Comparison of ENCODE assay signal across 27 mouse cellular contexts in genomic region chr4:43828806-43829205, GRCm38 (mm10). TPM values are rescaled to one million over a fixed set of nuclear protein-coding genes. Genes with fewer than 3 reads are reported as not detected.
DNase-seq lines count a peak whose midpoint lies in the region; ATAC-seq and TF ChIP-seq lines count a peak whose summit lies in the region.
"Had no signal": no experiment of that assay in that cellular context is flagged by ENCODE, and none has a peak within 500 bp of the region (broad histone marks: within the 10 kb centered on the region; RNA-seq: fewer than 3 reads in every experiment).

No protein-coding gene starts in this region.

- ATAC-seq in forebrain, embryonic 11.5 days (replicated peaks; ENCODE audit: low FRiP score): no peak
- no peak for ATAC-seq in forebrain, embryonic 13.5 days
- ATAC-seq in intestine, embryonic 14.5 days (replicated peaks; ENCODE audit: low FRiP score, low TSS enrichment, low read depth): no peak
- no peak for ATAC-seq in intestine, embryonic 16.5 days
- ATAC-seq in liver, postnatal 0 days: no peak
- ATAC-seq in liver, embryonic 12.5 days: no peak
- ATAC-seq in midbrain, embryonic 11.5 days (ENCODE audit: low FRiP score): no peak
- ATAC-seq in midbrain, embryonic 15.5 days (replicated peaks): no peak
- ATAC-seq: activated CD4-positive, CD25-positive, alpha-beta regulatory T cell, adult 4 months; CD4-positive, CD25-positive, alpha-beta regulatory T cell, adult 4 months; forebrain, embryonic 15.5 days; Patski had no signal

- no peak for TF ChIP-seq EP300 in liver, postnatal 0 days (IDR thresholded peaks at IDR 0.05; ENCODE audit: low read depth)

- no peaks in the 10 kb centered on the region for H3K36me3 ChIP-seq in forebrain, embryonic 11.5 days (ENCODE audit: control insufficient read depth, insufficient read depth, low read length)
- no peaks in the 10 kb centered on the region for H3K36me3 ChIP-seq in forebrain, embryonic 13.5 days (ENCODE audit: poor library complexity, severe bottlenecking)
- no peaks in the 10 kb centered on the region for H3K36me3 ChIP-seq in intestine, embryonic 14.5 days (ENCODE audit: control insufficient read depth, insufficient read depth, low read length)
- no peaks in the 10 kb centered on the region for H3K36me3 ChIP-seq in intestine, embryonic 16.5 days (ENCODE audit: control insufficient read depth, insufficient read depth, low read length)
- no peaks in the 10 kb centered on the region for H3K36me3 ChIP-seq in liver, postnatal 0 days (replicated peaks; ENCODE audit: insufficient read depth, low read length)
- no peaks in the 10 kb centered on the region for H3K36me3 ChIP-seq in liver, embryonic 12.5 days
- H3K36me3 ChIP-seq in midbrain, embryonic 11.5 days (ENCODE audit: control insufficient read depth, insufficient read depth, low read length): no peaks in the 10 kb centered on the region
- H3K36me3 ChIP-seq in midbrain, embryonic 15.5 days (replicated peaks): no peaks in the 10 kb centered on the region
- H3K36me3 ChIP-seq: embryonic facial prominence, embryonic 10.5 days; embryonic facial prominence, embryonic 12.5 days; forebrain, embryonic 12.5 days; forebrain, embryonic 15.5 days; G1E had no signal

- no peaks in the 10 kb centered on the region for H3K27me3 ChIP-seq in forebrain, embryonic 11.5 days (ENCODE audit: control insufficient read depth, insufficient read depth, low read length)
- no peaks in the 10 kb centered on the region for H3K27me3 ChIP-seq in forebrain, embryonic 13.5 days
- no peaks in the 10 kb centered on the region for H3K27me3 ChIP-seq in intestine, embryonic 14.5 days (replicated peaks; ENCODE audit: control insufficient read depth, insufficient read depth, low read length)
- no peaks in the 10 kb centered on the region for H3K27me3 ChIP-seq in intestine, embryonic 16.5 days (replicated peaks; ENCODE audit: control insufficient read depth, insufficient read depth, low read length)
- no peaks in the 10 kb centered on the region; the same call in 1 of the 2 replicates for H3K27me3 ChIP-seq in liver, postnatal 0 days (ENCODE audit: insufficient read depth, low read length)
- H3K27me3 ChIP-seq in liver, embryonic 12.5 days (replicated peaks): no peaks in the 10 kb centered on the region
- no peaks in the 10 kb centered on the region for H3K27me3 ChIP-seq in midbrain, embryonic 11.5 days (ENCODE audit: control insufficient read depth, insufficient read depth, low read length)
- H3K27me3 ChIP-seq in midbrain, embryonic 15.5 days (replicated peaks): no peaks in the 10 kb centered on the region
- H3K27me3 ChIP-seq: embryonic facial prominence, embryonic 12.5 days; forebrain, embryonic 12.5 days; forebrain, embryonic 15.5 days; Patski had no signal

- H3K9me3 ChIP-seq in forebrain, embryonic 11.5 days (ENCODE audit: control insufficient read depth, low read length): no peaks in the 10 kb centered on the region
- no peaks in the 10 kb centered on the region for H3K9me3 ChIP-seq in forebrain, embryonic 13.5 days (replicated peaks)
- H3K9me3 ChIP-seq in intestine, embryonic 14.5 days (ENCODE audit: control insufficient read depth, low read length): no peaks in the 10 kb centered on the region
- no peaks in the 10 kb centered on the region for H3K9me3 ChIP-seq in intestine, embryonic 16.5 days (ENCODE audit: control insufficient read depth, low read length)
- H3K9me3 ChIP-seq in liver, postnatal 0 days (ENCODE audit: low read length): no peaks in the 10 kb centered on the region
- H3K9me3 ChIP-seq in liver, embryonic 12.5 days (replicated peaks): no peaks in the 10 kb centered on the region
- H3K9me3 ChIP-seq in midbrain, embryonic 11.5 days (ENCODE audit: control insufficient read depth, low read length): no peaks in the 10 kb centered on the region
- no peaks in the 10 kb centered on the region for H3K9me3 ChIP-seq in midbrain, embryonic 15.5 days
- H3K9me3 ChIP-seq: embryonic facial prominence, embryonic 10.5 days; embryonic facial prominence, embryonic 12.5 days; forebrain, embryonic 12.5 days; forebrain, embryonic 15.5 days; G1E had no signal

- peak; percentile 28 for DNase-seq in forebrain, embryonic 11.5 days (ENCODE audit: low spot score)
- peak; percentile 27 for DNase-seq in intestine, embryonic 14.5 days (ENCODE audit: low spot score)
- DNase-seq in liver, postnatal 0 days: peak; percentile 1
- peak; percentile 74 for DNase-seq in midbrain, embryonic 11.5 days (ENCODE audit: low spot score, missing footprints)
- DNase-seq: adrenal gland, adult 8-10 months; adrenal gland, postnatal 14 days; adrenal gland, postnatal 36 days; B cell, adult 2 months; cerebellum, adult 11-12 months; cerebellum, adult 2 months; cerebellum, adult 9-10 months; cerebellum, postnatal 10 days; cerebellum, postnatal 25 days had no signal

- H3K27ac ChIP-seq in forebrain, embryonic 11.5 days (ENCODE audit: low read depth, low read length): no peak overlapping the region
- no peak overlapping the region for H3K27ac ChIP-seq in forebrain, embryonic 13.5 days
- no peak overlapping the region for H3K27ac ChIP-seq in intestine, embryonic 14.5 days (ENCODE audit: low read depth)
- H3K27ac ChIP-seq in intestine, embryonic 16.5 days (ENCODE audit: low read length): no peak overlapping the region
- H3K27ac ChIP-seq in liver, postnatal 0 days (ENCODE audit: low read depth): no peak overlapping the region
- no peak overlapping the region for H3K27ac ChIP-seq in liver, embryonic 12.5 days
- no peak overlapping the region for H3K27ac ChIP-seq in midbrain, embryonic 11.5 days (ENCODE audit: low read depth, low read length)
- no peak overlapping the region for H3K27ac ChIP-seq in midbrain, embryonic 15.5 days
- H3K27ac ChIP-seq: embryonic facial prominence, embryonic 10.5 days; embryonic facial prominence, embryonic 12.5 days; forebrain, embryonic 12.5 days; forebrain, embryonic 15.5 days had no signal

- H3K4me2 ChIP-seq in forebrain, embryonic 11.5 days (ENCODE audit: low read depth, low read length, severe bottlenecking): no peak overlapping the region
- H3K4me2 ChIP-seq in forebrain, embryonic 13.5 days: no peak overlapping the region
- no peak overlapping the region for H3K4me2 ChIP-seq in intestine, embryonic 14.5 days (ENCODE audit: low read length)
- H3K4me2 ChIP-seq in intestine, embryonic 16.5 days (ENCODE audit: low read depth, low read length): no peak overlapping the region
- no peak overlapping the region for H3K4me2 ChIP-seq in liver, postnatal 0 days (ENCODE audit: low read depth, low read length)
- no peak overlapping the region for H3K4me2 ChIP-seq in liver, embryonic 12.5 days
- H3K4me2 ChIP-seq in midbrain, embryonic 11.5 days: no peak overlapping the region
- no peak overlapping the region for H3K4me2 ChIP-seq in midbrain, embryonic 15.5 days
- H3K4me2 ChIP-seq: embryonic facial prominence, embryonic 12.5 days; forebrain, embryonic 12.5 days; forebrain, embryonic 15.5 days had no signal

- H3K9ac ChIP-seq in forebrain, embryonic 11.5 days (ENCODE audit: low read length): no peak overlapping the region
- no peak overlapping the region for H3K9ac ChIP-seq in forebrain, embryonic 13.5 days
- H3K9ac ChIP-seq in intestine, embryonic 14.5 days (ENCODE audit: low read length): no peak overlapping the region
- no peak overlapping the region for H3K9ac ChIP-seq in intestine, embryonic 16.5 days (ENCODE audit: low read depth, low read length)
- no peak overlapping the region for H3K9ac ChIP-seq in liver, postnatal 0 days (replicated peaks)
- H3K9ac ChIP-seq in liver, embryonic 12.5 days: no peak overlapping the region
- no peak overlapping the region for H3K9ac ChIP-seq in midbrain, embryonic 11.5 days (ENCODE audit: low read length)
- no peak overlapping the region for H3K9ac ChIP-seq in midbrain, embryonic 15.5 days
- H3K9ac ChIP-seq: embryonic facial prominence, embryonic 12.5 days; forebrain, embryonic 12.5 days; forebrain, embryonic 15.5 days had no signal

- 95% methylated on average over 4 of the region's 4 CpGs for WGBS in forebrain, embryonic 11.5 days
- 98% methylated on average over 4 of the region's 4 CpGs for WGBS in forebrain, embryonic 13.5 days
- 78% methylated on average over 4 of the region's 4 CpGs for WGBS in intestine, embryonic 14.5 days
- 83% methylated on average over 4 of the region's 4 CpGs for WGBS in intestine, embryonic 16.5 days
- WGBS in liver, postnatal 0 days (ENCODE audit: insufficient replicate concordance): 90% methylated on average over 4 of the region's 4 CpGs
- 72% methylated on average over 4 of the region's 4 CpGs for WGBS in liver, embryonic 12.5 days (ENCODE audit: insufficient replicate concordance)
- 96% methylated on average over 4 of the region's 4 CpGs for WGBS in midbrain, embryonic 11.5 days
- WGBS in midbrain, embryonic 15.5 days: 90% methylated on average over 4 of the region's 4 CpGs

- H3K4me3 ChIP-seq in forebrain, embryonic 11.5 days (ENCODE audit: low read depth, low read length): no peak overlapping the region
- H3K4me3 ChIP-seq in forebrain, embryonic 13.5 days: no peak overlapping the region
- H3K4me3 ChIP-seq in intestine, embryonic 14.5 days (ENCODE audit: low read depth, low read length): no peak overlapping the region
- no peak overlapping the region for H3K4me3 ChIP-seq in intestine, embryonic 16.5 days (ENCODE audit: low read length)
- no peak overlapping the region for H3K4me3 ChIP-seq in liver, postnatal 0 days (ENCODE audit: low read depth, low read length)
- H3K4me3 ChIP-seq in liver, embryonic 12.5 days: no peak overlapping the region
- no peak overlapping the region for H3K4me3 ChIP-seq in midbrain, embryonic 11.5 days (ENCODE audit: low read depth, low read length)
- no peak overlapping the region for H3K4me3 ChIP-seq in midbrain, embryonic 15.5 days
- H3K4me3 ChIP-seq: embryonic facial prominence, embryonic 10.5 days; embryonic facial prominence, embryonic 12.5 days; forebrain, embryonic 12.5 days; forebrain, embryonic 15.5 days had no signal

- no peaks in the 10 kb centered on the region for H3K4me1 ChIP-seq in forebrain, embryonic 11.5 days (replicated peaks; ENCODE audit: control insufficient read depth, insufficient read depth, low read length)
- no peaks in the 10 kb centered on the region for H3K4me1 ChIP-seq in forebrain, embryonic 13.5 days
- H3K4me1 ChIP-seq in intestine, embryonic 14.5 days (replicated peaks; ENCODE audit: control insufficient read depth, insufficient read depth, low read length): no peaks in the 10 kb centered on the region
- no peaks in the 10 kb centered on the region for H3K4me1 ChIP-seq in intestine, embryonic 16.5 days (ENCODE audit: control insufficient read depth, insufficient read depth, low read length)
- no peaks in the 10 kb centered on the region for H3K4me1 ChIP-seq in liver, postnatal 0 days (ENCODE audit: insufficient read depth)
- no peaks in the 10 kb centered on the region for H3K4me1 ChIP-seq in liver, embryonic 12.5 days
- H3K4me1 ChIP-seq in midbrain, embryonic 11.5 days (ENCODE audit: control insufficient read depth, insufficient read depth, low read length): no peaks in the 10 kb centered on the region
- H3K4me1 ChIP-seq in midbrain, embryonic 15.5 days: no peaks in the 10 kb centered on the region
- H3K4me1 ChIP-seq: forebrain, embryonic 12.5 days; forebrain, embryonic 15.5 days had no signal

- TF ChIP-seq CTCF in liver, postnatal 0 days (IDR thresholded peaks at IDR 0.05; ENCODE audit: low read depth): no peak

RNA-seq across cellular contexts. Expression of gene Olfr156, which starts 5.1 kb away (rescaled TPM):
- not detected in 2 replicates for polyA plus RNA-seq in forebrain, embryonic 11.5 days (2014; fragmentation: Nextera tagmentation; extraction: Ambion mirVana)
- not detected in 2 replicates for polyA plus RNA-seq in forebrain, embryonic 13.5 days (2015; fragmentation: Nextera tagmentation; extraction: Ambion mirVana)
- not detected in 2 replicates for polyA plus RNA-seq in intestine, embryonic 14.5 days (2014; fragmentation: Nextera tagmentation; extraction: Ambion mirVana)
- polyA plus RNA-seq in intestine, embryonic 16.5 days (2015; fragmentation: Nextera tagmentation; extraction: Ambion mirVana): not detected in 2 replicates
- polyA plus RNA-seq in liver, postnatal 0 days (2015; fragmentation: Nextera tagmentation; extraction: Ambion mirVana): not detected in 2 replicates
- not detected in 2 replicates for polyA plus RNA-seq in liver, embryonic 12.5 days (2016; fragmentation: Nextera tagmentation; extraction: Ambion mirVana)
- not detected in 2 replicates for polyA plus RNA-seq in midbrain, embryonic 11.5 days (2014; fragmentation: Nextera tagmentation; extraction: Ambion mirVana)
- polyA plus RNA-seq in midbrain, embryonic 15.5 days (2015; fragmentation: Nextera tagmentation; extraction: Ambion mirVana): not detected in 2 replicates
- polyA plus RNA-seq: activated CD4-positive, CD25-positive, alpha-beta regulatory T cell, adult 4 months; CD4-positive, CD25-positive, alpha-beta regulatory T cell, adult 4 months; cerebellum, adult 2 months; cortical plate, adult 2 months; embryonic facial prominence, embryonic 10.5 days; embryonic facial prominence, embryonic 14.5 days; forebrain, embryonic 12.5 days; forebrain, embryonic 15.5 days; G1E; Patski had no signal

RNA-seq across cellular contexts. Expression of gene Olfr157, which starts 11.2 kb away (rescaled TPM):
- not detected in 2 replicates for polyA plus RNA-seq in forebrain, embryonic 11.5 days (2014; fragmentation: Nextera tagmentation; extraction: Ambion mirVana)
- not detected in 2 replicates for polyA plus RNA-seq in forebrain, embryonic 13.5 days (2015; fragmentation: Nextera tagmentation; extraction: Ambion mirVana)
- polyA plus RNA-seq in intestine, embryonic 14.5 days (2014; fragmentation: Nextera tagmentation; extraction: Ambion mirVana): not detected in 2 replicates
- polyA plus RNA-seq in intestine, embryonic 16.5 days (2015; fragmentation: Nextera tagmentation; extraction: Ambion mirVana): not detected in 2 replicates
- not detected in 2 replicates for polyA plus RNA-seq in liver, postnatal 0 days (2015; fragmentation: Nextera tagmentation; extraction: Ambion mirVana)
- polyA plus RNA-seq in liver, embryonic 12.5 days (2016; fragmentation: Nextera tagmentation; extraction: Ambion mirVana): not detected in 2 replicates
- not detected in 2 replicates for polyA plus RNA-seq in midbrain, embryonic 11.5 days (2014; fragmentation: Nextera tagmentation; extraction: Ambion mirVana)
- polyA plus RNA-seq in midbrain, embryonic 15.5 days (2015; fragmentation: Nextera tagmentation; extraction: Ambion mirVana): not detected in 2 replicates
- polyA plus RNA-seq: cerebellum, adult 2 months; cortical plate, adult 2 months; embryonic facial prominence, embryonic 10.5 days; embryonic facial prominence, embryonic 14.5 days; forebrain, embryonic 12.5 days; forebrain, embryonic 15.5 days; G1E; Patski had no signal

RNA-seq across cellular contexts. Expression of gene Olfr155, which starts 22.6 kb away (rescaled TPM):
- not detected in 2 replicates for polyA plus RNA-seq in forebrain, embryonic 11.5 days (2014; fragmentation: Nextera tagmentation; extraction: Ambion mirVana)
- not detected in 2 replicates for polyA plus RNA-seq in forebrain, embryonic 13.5 days (2015; fragmentation: Nextera tagmentation; extraction: Ambion mirVana)
- polyA plus RNA-seq in intestine, embryonic 14.5 days (2014; fragmentation: Nextera tagmentation; extraction: Ambion mirVana): not detected in 2 replicates
- not detected in 2 replicates for polyA plus RNA-seq in intestine, embryonic 16.5 days (2015; fragmentation: Nextera tagmentation; extraction: Ambion mirVana)
- polyA plus RNA-seq in liver, postnatal 0 days (2015; fragmentation: Nextera tagmentation; extraction: Ambion mirVana): not detected in 2 replicates
- polyA plus RNA-seq in liver, embryonic 12.5 days (2016; fragmentation: Nextera tagmentation; extraction: Ambion mirVana): not detected in 2 replicates
- polyA plus RNA-seq in midbrain, embryonic 11.5 days (2014; fragmentation: Nextera tagmentation; extraction: Ambion mirVana): not detected in 2 replicates
- not detected in 2 replicates for polyA plus RNA-seq in midbrain, embryonic 15.5 days (2015; fragmentation: Nextera tagmentation; extraction: Ambion mirVana)
- polyA plus RNA-seq: CD4-positive, CD25-positive, alpha-beta regulatory T cell, adult 4 months; cerebellum, adult 2 months; cortical plate, adult 2 months; embryonic facial prominence, embryonic 10.5 days; embryonic facial prominence, embryonic 14.5 days; forebrain, embryonic 12.5 days; forebrain, embryonic 15.5 days; G1E; Patski had no signal

RNA-seq across cellular contexts. Expression of gene Reck, which starts 46.5 kb away (rescaled TPM):
- 11.3 and 11.8 TPM in 2 replicates for polyA plus RNA-seq in forebrain, embryonic 11.5 days (2014; fragmentation: Nextera tagmentation; extraction: Ambion mirVana)
- 4.4 and 4.8 TPM in 2 replicates for polyA plus RNA-seq in forebrain, embryonic 13.5 days (2015; fragmentation: Nextera tagmentation; extraction: Ambion mirVana)
- polyA plus RNA-seq in intestine, embryonic 14.5 days (2014; fragmentation: Nextera tagmentation; extraction: Ambion mirVana): 27.6 and 30.8 TPM in 2 replicates
- 12.7 and 12.8 TPM in 2 replicates for polyA plus RNA-seq in intestine, embryonic 16.5 days (2015; fragmentation: Nextera tagmentation; extraction: Ambion mirVana)
- 1.8 and 2.3 TPM in 2 replicates for polyA plus RNA-seq in liver, postnatal 0 days (2015; fragmentation: Nextera tagmentation; extraction: Ambion mirVana)
- 5.3 and 5.8 TPM in 2 replicates for polyA plus RNA-seq in liver, embryonic 12.5 days (2016; fragmentation: Nextera tagmentation; extraction: Ambion mirVana)
- 11.9 and 13.6 TPM in 2 replicates for polyA plus RNA-seq in midbrain, embryonic 11.5 days (2014; fragmentation: Nextera tagmentation; extraction: Ambion mirVana)
- 6.7 and 7.0 TPM in 2 replicates for polyA plus RNA-seq in midbrain, embryonic 15.5 days (2015; fragmentation: Nextera tagmentation; extraction: Ambion mirVana)

RNA-seq across cellular contexts. Expression of gene Olfr159, which starts 58.0 kb away (rescaled TPM):
- polyA plus RNA-seq in forebrain, embryonic 11.5 days (2014; fragmentation: Nextera tagmentation; extraction: Ambion mirVana): not detected in 2 replicates
- polyA plus RNA-seq in forebrain, embryonic 13.5 days (2015; fragmentation: Nextera tagmentation; extraction: Ambion mirVana): not detected in 2 replicates
- polyA plus RNA-seq in intestine, embryonic 14.5 days (2014; fragmentation: Nextera tagmentation; extraction: Ambion mirVana): not detected in 2 replicates
- not detected in 2 replicates for polyA plus RNA-seq in intestine, embryonic 16.5 days (2015; fragmentation: Nextera tagmentation; extraction: Ambion mirVana)
- not detected in 2 replicates for polyA plus RNA-seq in liver, postnatal 0 days (2015; fragmentation: Nextera tagmentation; extraction: Ambion mirVana)
- polyA plus RNA-seq in liver, embryonic 12.5 days (2016; fragmentation: Nextera tagmentation; extraction: Ambion mirVana): not detected in 2 replicates
- polyA plus RNA-seq in midbrain, embryonic 11.5 days (2014; fragmentation: Nextera tagmentation; extraction: Ambion mirVana): not detected in 2 replicates
- polyA plus RNA-seq in midbrain, embryonic 15.5 days (2015; fragmentation: Nextera tagmentation; extraction: Ambion mirVana): not detected in 2 replicates
- polyA plus RNA-seq: activated CD4-positive, CD25-positive, alpha-beta regulatory T cell, adult 4 months; CD4-positive, CD25-positive, alpha-beta regulatory T cell, adult 4 months; cerebellum, adult 2 months; cortical plate, adult 2 months; embryonic facial prominence, embryonic 10.5 days; embryonic facial prominence, embryonic 12.5 days; embryonic facial prominence, embryonic 14.5 days; forebrain, embryonic 12.5 days; forebrain, embryonic 15.5 days; G1E; Patski had no signal

Comparison
In these comparisons a context has a peak if more than half of its experiments do, and no peak if none do; other contexts are left out.
1. DNase-seq: peak in every context shown above with its lines; median percentile 74 in midbrain, embryonic 11.5 days; 28 in forebrain, embryonic 11.5 days; 27 in intestine, embryonic 14.5 days; 1 in liver, postnatal 0 days.